Mouse (Mus musculus): ENCODE results near the gene Lrrc19. TPM values are rescaled to one million over a fixed set of nuclear protein-coding genes. Genes with fewer than 3 reads are reported as not detected.

The Lrrc19 gene
- not detected in 2 replicates for polyA plus RNA-seq (2012)

GRCm38 (mm10) chr4:94649920-94650319, at the start of gene Lrrc19:
Gene Lrrc19, minus strand, starts transcription at chr4:94650144.
- TF ChIP-seq GATA1 (IDR thresholded peaks at IDR 0.05; ENCODE audit: low read length) = no peak

- no peak for TF ChIP-seq GATA1 (IDR thresholded peaks at IDR 0.05; ENCODE audit: low read length)
These were observed 46.4 kb upstream of the Lrrc19 start for GRCm38 (mm10) chr4:94696368-94696767.

DNA sequence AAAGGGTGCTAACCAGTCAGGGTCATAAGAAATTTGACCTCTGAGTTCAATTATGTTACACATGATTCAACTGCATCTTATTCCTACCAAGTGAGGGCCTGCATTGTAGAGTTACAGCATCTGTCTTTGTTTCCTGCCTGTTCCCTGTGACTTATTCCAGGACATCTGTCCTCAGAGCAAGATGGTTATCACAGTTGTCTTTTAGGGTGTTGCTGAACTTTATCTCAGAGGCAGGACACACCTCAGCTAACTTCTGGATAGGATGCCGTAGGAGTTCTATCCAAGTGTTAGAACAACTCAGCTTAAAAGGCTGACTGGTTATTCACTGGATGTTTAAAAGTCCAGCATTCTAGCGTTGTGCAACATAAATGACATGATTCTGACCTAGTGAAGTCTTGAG, 42.2 kb upstream of the Lrrc19 start:
- no peak for TF ChIP-seq GATA1 (IDR thresholded peaks at IDR 0.05; ENCODE audit: low read length)

DNA sequence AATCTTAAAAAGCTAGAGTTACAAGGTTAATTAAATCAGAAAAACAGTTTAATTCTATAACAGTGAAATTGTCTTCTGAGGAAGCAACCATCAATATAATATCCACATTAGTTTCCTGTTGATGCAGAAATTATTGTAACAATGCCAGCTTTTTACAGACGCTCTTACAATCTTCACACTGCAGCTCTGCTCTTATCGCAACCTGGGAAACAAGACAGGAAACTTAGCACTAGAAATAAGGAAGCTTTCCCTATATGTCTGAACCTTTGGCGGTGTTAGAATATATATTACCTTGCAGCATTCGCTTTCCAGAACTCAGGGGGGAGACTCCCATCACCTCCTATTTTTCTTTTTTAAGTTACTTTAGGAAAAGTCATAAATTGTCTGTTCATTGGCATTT, 41.1 kb upstream of the Lrrc19 start:
- TF ChIP-seq GATA1 (IDR thresholded peaks at IDR 0.05; ENCODE audit: low read length) = no peak

DNA sequence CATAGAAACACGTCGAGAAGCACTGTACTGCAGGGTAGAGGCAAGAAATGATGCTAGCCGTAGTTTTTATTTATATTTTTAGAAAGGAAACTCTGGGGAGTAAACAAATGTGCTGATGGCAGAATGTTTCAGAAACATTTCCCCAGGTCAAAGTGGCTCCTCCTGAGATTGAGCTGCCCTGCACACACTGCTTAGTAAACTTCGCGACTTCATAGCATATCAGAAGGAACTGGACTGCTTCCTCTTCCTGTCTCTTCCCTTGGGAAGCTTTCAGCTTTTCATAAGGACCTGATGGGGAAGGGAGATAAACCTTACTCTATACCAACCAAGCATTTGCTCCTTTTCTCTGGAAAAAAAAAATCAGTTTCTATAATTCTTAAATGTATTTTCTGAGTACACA, 33.4 kb upstream of the Lrrc19 start:
- TF ChIP-seq GATA1 (IDR thresholded peaks at IDR 0.05; ENCODE audit: low read length) = no peak

GRCm38 (mm10) chr4:94682029-94682428, 32.1 kb upstream of the Lrrc19 start:
- no peak for TF ChIP-seq GATA1 (IDR thresholded peaks at IDR 0.05; ENCODE audit: low read length)

DNA sequence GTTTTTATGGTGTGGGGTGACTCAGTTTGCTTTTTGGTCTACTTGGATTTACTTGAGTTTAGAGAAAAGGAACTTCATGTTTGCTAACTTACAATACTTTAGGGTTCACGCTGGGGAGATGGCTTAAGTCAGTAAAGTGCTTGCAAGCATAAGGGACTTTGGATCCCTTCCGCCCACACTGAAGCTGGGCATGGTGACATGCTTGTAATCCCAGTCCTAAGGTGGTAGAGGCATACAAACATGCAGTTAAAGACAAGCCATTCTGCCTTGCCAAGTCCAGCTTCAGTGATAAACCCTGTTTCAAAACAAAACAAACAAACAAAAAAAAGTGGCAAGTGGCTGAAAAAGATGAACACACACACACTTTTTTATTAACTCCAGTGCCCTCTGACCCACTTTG, 31.2 kb upstream of the Lrrc19 start:
- no peak for TF ChIP-seq GATA1 (IDR thresholded peaks at IDR 0.05; ENCODE audit: low read length)

GRCm38 (mm10) chr4:94680662-94681061, 30.7 kb upstream of the Lrrc19 start:
- no peak for TF ChIP-seq GATA1 (IDR thresholded peaks at IDR 0.05; ENCODE audit: low read length)

DNA sequence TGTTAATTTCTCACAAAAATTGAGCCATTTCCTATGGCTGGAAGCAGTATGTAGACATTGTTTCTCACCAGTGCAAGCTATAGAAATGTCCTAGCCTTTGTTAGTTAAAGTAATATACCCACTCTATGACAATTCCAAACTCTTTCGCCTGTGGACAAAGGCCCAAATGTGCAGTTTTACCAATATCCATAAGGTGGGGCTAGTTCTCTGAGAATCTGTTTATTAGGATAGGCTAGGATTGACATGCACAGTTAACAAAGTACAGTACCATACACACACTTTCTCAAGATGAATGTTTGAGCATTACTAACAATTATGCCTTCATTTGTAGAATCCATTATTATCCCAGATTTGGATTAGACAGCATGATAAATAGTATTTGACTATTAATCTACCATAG, 19.8 kb upstream of the Lrrc19 start:
- no peak for TF ChIP-seq GATA1 (IDR thresholded peaks at IDR 0.05; ENCODE audit: low read length)

DNA sequence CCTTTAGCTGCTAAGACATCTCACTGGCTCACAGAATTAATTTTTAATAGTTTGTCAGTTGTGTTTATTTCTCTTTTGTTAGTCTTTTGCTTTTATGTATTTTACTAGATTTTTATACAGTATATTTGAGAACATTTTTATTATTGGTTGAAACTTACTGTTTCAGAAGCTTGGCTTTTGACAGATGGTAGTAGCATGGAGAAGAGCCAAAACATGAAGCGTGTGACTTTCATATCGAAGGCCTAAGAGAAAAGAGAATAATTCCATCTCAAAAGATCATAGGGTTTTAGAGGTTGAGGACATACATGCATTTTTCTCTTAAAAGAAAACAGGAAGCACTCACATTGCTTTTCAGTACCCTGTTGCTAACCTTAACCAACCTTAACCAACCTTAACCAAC, 6.8 kb downstream of the Lrrc19 start:
- no peak for TF ChIP-seq GATA1 (IDR thresholded peaks at IDR 0.05; ENCODE audit: low read length)

GRCm38 (mm10) chr4:94620077-94620476, 29.9 kb downstream of the Lrrc19 start:
- TF ChIP-seq GATA1 (IDR thresholded peaks at IDR 0.05; ENCODE audit: low read length) = no peak

DNA sequence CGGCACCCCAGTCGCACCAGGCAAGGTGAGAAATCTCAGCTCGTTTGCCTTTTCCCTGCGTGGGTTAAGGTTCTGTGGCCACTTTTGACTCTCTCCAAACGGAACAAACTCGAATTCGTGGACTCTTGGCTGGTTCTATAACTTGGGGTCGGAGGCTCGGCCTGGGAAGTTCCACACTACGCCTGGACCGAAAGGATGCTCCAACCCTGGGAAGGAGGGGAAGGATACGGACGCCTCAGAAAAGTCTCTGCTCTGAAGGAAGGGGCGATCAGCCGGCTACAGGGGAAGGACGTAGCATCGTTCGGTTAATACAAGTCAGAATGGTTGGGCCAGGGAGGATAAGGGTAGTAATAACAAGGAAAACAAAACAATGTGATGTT, 35.3 kb downstream of the Lrrc19 start:
- no peak for TF ChIP-seq GATA1 (IDR thresholded peaks at IDR 0.05; ENCODE audit: low read length)

GRCm38 (mm10) chr4:94613972-94614626, 35.8 kb downstream of the Lrrc19 start, which contains the start of gene Ift74:
Gene Ift74, plus strand, starts transcription at chr4:94614491.
- no peak for TF ChIP-seq GATA1 (IDR thresholded peaks at IDR 0.05; ENCODE audit: low read length)

DNA sequence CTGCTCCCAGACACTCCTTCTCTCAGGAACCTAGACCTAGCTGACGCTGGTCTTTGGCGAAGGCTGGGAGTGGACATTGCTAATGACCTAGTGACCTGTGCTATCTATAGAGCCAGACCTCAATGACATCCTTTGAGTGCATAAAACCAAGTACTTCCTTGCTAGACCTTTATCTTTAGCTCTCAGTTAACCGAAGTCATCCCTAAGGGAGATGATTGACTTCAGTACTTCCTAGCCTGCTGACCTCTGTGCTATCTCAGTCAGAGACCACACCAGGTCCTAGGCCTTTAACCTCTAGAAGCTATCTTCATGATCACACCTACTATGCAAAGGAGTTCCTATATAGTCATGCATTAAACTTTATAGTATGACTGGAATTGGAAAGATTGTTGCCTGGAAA, 39.6 kb downstream of the Lrrc19 start:
- TF ChIP-seq GATA1 (IDR thresholded peaks at IDR 0.05; ENCODE audit: low read length) = no peak

DNA sequence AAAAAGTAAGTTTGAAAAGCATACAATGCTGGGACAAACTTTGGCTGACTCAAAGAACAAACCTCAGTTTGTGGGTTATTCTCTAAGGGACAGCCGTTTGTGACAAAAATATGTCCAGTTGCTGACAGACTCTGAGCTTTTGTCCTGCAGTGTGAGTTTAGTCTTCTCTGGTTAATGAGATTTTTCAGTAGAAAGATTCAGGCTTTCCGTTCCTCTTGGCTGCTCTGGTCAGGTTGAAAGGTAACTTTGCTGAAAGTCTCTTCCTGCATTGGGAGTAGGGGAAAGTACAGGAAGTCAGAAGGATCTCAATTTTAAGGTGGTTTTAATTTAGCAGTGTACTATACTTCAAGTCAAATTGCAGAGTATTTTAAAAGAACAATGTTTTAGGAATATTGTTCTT, 44.4 kb downstream of the Lrrc19 start:
- no peak for TF ChIP-seq GATA1 (IDR thresholded peaks at IDR 0.05; ENCODE audit: low read length)

DNA sequence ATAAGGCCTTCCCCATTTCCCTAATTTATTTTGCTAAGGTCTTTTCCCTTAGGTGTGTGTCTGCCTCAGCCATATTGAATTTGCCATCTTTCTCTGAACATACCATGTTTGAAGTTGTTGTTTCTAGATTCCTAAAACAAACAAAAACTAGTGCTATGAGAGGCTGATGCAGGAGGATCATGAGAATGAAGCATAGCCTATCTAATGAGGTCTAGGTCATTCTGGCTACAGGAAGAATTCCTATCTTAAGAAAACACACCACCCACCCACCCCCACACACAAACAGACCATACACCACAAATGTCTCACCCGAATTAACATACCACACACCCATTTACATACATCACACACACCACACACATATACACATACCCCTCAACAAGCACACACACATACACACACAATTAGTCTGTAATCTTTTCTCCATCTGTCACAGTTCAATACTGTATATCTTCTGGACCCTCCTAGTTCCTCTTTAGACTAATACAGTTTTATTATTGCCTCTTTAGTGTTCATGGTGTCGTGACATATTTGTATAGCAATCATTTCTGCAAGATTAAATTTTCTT, 45.4 kb downstream of the Lrrc19 start:
- TF ChIP-seq GATA1 (IDR thresholded peaks at IDR 0.05; ENCODE audit: low read length) = no peak

- no peak for TF ChIP-seq GATA1 (IDR thresholded peaks at IDR 0.05; ENCODE audit: low read length)
These were observed 46.8 kb downstream of the Lrrc19 start, which contains the start of gene Plaa for GRCm38 (mm10) chr4:94603031-94603629. Gene Plaa, minus strand, starts transcription at chr4:94603244.
